Mouse (Mus musculus): ENCODE measurements around the gene Lrrc75b.
"Not testable (repeated sequence)": the region's sequence is repeated elsewhere in the genome, so short reads cannot be mapped to it uniquely, and the experiment has no call there.

Gene Lrrc75b

DNA sequence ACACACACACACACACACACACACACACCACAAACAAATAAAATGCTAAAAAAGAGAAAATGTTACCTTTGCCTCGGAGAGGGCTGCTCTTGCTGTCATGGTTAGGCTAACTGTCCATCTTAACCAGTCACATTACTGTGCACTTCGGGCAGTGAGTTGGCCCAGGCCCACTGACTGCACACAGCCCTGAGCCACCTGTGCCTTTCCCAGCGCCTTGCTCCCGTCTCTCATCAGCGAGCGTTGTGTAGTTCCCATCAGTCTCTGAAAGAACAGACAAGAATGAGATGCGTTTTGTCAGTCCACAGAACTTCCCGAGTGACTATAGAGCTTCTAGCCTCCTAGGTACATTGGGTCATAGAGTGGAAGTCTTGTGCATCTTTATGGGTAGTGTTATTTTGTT, 25.9 kb downstream of the Lrrc75b start:
- in situ Hi-C loops (cut with MboI) = no loop called here

GRCm38 (mm10) chr10:75531532-75532090, 28.5 kb downstream of the Lrrc75b start:
- in situ Hi-C loops (cut with MboI) = no loop called here

- in situ Hi-C loops (cut with MboI) = no loop called here
Measured at GRCm38 (mm10) chr10:75530322-75530721, 29.8 kb downstream of the Lrrc75b start.

DNA sequence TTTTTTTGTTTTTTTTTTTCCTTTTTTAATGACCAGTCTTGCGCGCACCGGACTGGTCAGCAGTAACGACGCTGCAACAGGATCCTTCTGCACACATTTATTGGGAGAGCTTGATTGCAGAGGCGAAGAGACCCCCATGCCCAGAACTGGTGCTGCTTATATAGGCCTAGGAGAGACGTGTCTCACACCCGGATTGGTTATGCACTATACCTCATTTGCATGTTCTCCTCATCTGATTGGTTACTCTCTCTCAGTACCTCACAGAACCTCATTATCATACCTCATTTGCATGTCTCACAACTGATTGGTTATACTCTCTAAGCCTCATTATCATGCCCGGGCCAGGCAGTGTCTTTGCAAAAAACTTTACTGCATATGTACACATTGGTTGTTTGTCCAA, 34.7 kb downstream of the Lrrc75b start:
- in situ Hi-C loops (cut with MboI) = not testable (repeated sequence)

- in situ Hi-C loops (cut with MboI) = no loop called here
Measured at GRCm38 (mm10) chr10:75521643-75522042, 38.5 kb downstream of the Lrrc75b start.

DNA sequence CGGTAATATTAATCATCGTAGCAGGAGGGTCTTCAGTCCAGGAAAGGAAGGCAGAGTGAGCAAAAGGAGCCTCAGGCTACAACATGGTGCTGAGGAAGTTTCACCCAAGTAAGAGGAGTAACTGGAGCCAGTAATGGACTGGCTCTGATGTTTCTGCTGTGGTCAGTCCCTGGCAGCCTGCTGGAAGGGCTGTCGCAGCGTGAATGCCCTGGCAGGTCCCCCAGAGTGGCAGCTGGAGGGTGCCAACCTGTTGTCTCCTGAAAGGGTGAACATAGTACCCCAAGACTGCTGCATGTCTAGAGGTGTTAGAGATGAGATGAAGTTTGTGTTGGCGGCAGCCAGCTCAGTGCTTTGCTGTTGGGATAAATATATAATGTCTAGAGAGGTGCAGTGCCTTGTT, 39.5 kb downstream of the Lrrc75b start:
- in situ Hi-C loops (cut with MboI) = no loop called here

DNA sequence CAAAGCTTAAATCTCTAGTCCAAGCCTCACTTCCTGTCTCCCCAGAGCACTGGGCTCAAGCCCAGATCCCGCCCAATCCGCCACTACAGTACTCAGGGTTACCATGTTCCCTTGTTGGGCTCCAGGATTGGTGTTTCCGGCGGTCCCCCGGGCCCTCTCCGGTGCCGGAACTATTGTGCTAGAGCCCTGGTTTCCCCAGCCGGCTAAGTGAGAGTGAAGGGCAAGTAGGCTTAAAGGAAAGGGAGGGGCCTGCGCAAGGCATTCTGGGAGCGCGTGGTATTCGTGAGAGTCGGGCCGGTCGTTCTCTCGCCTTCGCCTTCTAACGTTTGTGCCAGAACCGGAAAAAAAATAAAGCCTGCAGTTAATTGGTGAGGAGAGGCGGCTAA, 42.4 kb downstream of the Lrrc75b start, which contains the start of gene Gucd1:
Gucd1 (minus strand) TSS at position 215 of the 386 bp plus-strand sequence.
- in situ Hi-C loops (cut with MboI) = no loop called here

DNA sequence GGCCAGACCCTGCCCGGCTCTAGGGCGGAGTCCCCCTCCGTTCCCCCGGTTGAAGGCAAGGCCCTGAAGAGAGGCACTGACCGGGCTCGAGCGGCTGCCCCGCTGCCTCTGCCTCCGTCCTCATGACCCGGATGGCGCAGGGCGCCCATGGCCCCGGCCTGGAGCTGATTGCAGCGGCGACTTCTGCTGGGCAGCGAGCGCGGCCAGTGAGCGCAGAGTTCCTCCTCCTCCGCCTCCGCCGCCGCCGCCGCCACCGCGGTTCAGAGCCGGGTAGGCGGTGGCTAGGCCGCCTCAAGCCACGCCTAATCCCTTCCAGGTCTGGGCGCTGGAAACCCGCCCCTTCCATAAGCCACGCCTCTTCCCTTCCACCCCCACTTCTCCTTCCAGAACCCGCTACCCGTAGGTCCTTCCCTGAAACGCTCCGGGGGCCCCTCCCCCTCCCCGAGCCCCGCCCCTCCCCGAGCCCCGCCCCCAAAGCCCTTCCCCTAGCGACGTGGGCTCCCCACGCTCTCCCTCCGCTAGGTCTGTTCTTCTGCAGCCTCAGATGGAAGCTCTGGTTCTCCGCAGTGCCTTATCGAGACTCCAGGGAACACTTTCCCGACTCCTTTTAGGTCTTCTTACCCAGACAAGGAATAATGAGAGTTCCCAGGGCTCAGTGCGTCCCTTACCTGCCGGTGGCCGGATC, 42.9 kb downstream of the Lrrc75b start, which contains the start of gene Snrpd3:
Snrpd3 (plus strand) TSS at position 479 of the 685 bp plus-strand sequence.
- in situ Hi-C loops (cut with MboI) = no loop called here

DNA sequence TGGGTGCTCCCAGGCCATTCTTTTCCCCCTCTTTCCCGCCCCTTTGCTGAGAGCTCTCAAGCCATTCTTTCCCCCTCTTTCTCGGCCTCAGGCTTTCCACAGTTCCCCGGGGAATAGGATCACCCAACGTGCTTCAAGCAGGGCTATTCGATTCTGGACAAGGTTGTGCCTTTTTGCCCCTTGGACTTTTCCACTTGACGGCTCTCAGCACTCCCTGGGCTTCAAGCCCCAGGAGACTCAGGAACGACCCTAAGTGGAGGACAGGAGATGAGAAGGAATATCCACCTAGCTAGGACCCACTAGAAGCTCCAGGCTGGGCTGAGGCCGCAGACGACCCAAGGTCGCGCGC, 43.4 kb downstream of the Lrrc75b start:
- in situ Hi-C loops (cut with MboI) = no loop called here

- in situ Hi-C loops (cut with MboI) = no loop called here
Measured at GRCm38 (mm10) chr10:75516038-75516723, 43.9 kb downstream of the Lrrc75b start.

DNA sequence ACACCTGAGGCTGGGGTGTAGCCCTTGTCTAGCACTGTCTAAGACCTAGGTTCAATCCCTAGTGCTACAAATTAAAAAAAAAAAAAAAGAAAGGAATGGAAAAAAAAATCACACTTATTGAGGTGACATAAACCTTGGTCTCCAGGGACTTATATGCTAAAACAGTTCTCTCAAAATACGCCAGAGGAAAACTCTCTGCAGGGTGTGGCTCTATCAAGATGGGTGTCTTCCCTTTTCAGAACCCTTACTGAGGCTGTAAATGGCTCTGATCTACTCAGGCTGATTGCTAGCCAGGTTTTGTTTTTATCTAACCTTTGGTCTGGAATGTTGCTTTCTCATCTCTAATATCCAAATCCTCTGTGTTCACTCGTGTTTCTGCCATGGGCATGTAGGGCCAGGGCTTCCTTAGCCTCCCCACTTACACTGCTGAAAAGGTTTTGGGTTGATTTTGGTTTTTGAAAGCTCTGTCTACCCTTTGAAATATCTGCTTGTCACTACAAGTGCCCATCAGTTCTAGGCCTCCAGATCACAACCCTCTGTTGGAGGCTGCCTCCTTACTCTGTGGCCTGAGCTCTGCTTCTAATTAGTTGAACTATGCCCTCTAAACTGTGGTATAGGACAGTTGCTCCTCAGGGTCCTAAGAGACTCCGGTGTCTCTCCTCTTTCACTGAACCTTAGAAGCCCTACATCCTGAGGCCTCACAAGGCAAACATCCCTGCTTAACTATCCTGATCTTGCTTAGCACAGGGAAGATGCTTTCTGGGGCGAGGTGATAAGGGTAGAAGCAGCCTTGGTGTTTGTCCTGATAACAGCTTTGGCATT, 44.7 kb downstream of the Lrrc75b start:
- in situ Hi-C loops (cut with MboI) = no loop called here

- in situ Hi-C loops (cut with MboI) = no loop called here
Measured at GRCm38 (mm10) chr10:75514361-75514760, 45.8 kb downstream of the Lrrc75b start.

DNA sequence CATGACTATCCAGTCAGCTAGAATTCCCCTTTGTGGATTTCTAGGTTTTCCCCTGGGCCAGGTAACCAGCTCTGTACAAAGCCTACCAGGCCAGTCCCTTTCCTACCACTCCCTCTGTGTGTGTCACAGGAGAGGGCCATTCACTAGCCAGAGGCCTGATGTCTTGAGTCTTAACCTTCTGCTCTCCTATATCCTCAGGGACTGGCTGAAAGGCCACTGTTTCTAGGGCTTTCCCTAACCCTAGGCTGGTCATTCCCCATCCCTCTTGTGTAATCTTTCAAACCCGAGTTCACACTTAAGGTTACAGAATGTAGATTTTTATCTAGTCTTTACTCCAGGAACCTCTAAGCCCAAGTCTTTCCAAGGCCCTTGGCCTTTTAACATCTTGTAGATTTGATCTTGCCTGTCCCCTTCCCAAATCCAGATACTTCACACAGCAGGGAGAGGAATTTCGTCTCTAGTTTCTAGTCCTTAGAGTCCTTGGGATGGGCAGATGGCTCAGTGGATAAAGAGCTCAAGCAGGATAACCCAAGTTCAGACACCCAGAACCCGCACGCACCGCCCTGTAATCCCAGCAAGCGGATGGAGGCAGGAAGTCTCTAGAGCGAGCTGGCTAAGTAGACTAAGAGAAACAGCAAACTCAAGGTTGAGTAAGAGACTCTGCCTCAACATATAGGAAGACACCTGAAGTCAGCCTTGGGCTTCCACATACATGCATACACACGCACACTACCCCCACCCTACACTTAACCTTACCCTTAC, 46.6 kb downstream of the Lrrc75b start:
- in situ Hi-C loops (cut with MboI) = no loop called here

- in situ Hi-C loops (cut with MboI) = no loop called here
Measured at GRCm38 (mm10) chr10:75512796-75513195, 47.3 kb downstream of the Lrrc75b start.

GRCm38 (mm10) chr10:75511897-75512296, 48.2 kb downstream of the Lrrc75b start:
- in situ Hi-C loops (cut with MboI) = no loop called here

GRCm38 (mm10) chr10:75511060-75511459, 49.1 kb downstream of the Lrrc75b start:
- in situ Hi-C loops (cut with MboI) = no loop called here

GRCm38 (mm10) chr10:75510446-75510845, 49.7 kb downstream of the Lrrc75b start:
- in situ Hi-C loops (cut with MboI) = no loop called here

GRCm38 (mm10) chr10:75505928-75506327, 54.2 kb downstream of the Lrrc75b start:
- in situ Hi-C loops (cut with MboI) = not testable (repeated sequence)

GRCm38 (mm10) chr10:75505130-75505495, 55.0 kb downstream of the Lrrc75b start:
- in situ Hi-C loops (cut with MboI) = no loop called here

DNA sequence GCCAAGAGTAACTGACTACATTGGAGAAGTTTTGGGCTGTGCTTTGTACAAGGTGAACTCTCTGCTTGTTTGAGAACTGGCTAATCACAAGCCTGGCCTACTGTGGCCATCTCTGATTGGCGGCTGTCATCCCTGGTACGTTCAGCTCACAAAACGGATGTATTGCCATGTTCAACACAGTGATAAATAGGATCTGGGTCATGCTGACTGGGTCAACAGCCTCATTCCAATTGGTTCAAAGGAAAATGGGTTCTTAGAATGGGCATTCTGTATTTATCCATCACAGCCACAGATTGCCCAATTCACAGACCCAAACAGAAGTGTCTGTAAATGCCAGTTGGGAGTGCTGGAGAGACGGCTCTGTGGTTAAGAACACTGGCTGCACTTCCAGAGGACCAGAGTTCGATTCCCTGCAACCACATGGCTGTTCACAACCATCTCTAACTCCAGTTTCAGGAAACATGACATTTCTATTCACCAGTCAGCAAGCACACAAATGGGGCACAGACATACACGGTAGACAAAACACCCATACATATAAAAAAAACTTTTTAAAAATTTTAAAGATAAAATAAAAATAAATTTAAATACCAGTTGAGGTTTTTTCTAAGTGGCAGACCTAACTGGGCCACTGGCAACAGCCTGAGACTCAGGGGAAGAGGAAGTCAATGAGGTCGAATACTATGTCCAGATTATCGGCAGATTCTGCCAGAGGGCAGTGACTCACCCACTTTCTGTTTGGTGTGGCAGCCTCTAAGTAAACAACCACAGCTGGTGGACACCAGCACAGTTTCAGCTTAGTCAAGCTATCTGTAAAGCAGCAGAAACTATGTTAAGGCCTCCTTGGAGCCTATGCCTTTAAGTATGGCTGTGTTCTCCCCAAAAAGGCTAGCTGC, 55.6 kb downstream of the Lrrc75b start:
- in situ Hi-C loops (cut with MboI) = no loop called here

DNA sequence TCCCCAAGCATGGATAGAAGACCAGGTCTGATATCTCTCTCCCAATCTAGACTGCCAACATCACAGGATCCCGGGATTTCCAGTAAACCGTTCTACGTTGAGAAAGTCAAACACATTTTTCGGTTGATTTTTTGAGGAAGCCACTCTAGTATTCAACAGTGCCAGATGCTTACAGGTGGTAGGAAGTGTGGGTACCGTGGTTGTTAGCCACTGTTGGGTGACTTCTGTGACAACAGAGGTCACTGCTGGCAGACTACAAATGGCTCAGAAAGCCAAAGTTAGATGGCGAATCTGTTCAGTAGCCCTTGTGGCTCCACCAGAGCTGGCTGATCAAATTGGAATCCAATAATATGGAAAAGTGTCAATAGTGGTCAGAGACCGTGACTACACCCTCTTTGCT, 56.4 kb downstream of the Lrrc75b start:
- in situ Hi-C loops (cut with MboI) = no loop called here

Data from mature B cell (primary cell).